Mouse (Mus musculus) testis, adult 10 weeks (tissue): ENCODE results near the gene Parp11. TPM values are rescaled to one million over a fixed set of nuclear protein-coding genes. Genes with fewer than 3 reads are reported as not detected.

Experiments
- polyA plus RNA-seq: library from polyadenylated mRNA; stranded (reverse); fragments of 350-450 nt; fragmentation: Illumina TruSeq; extraction: RNeasy Lipid Tissue Mini Kit (QIAGEN cat#74804); gene quantifications from one replicate; pipeline ENCODE4 v1.2.3, GENCODE M21; 2014; ENCODE audit warnings: low read depth, low replicate concordance

The Parp11 gene
- 60.3 TPM for polyA plus RNA-seq

GRCm38 (mm10) chr6:127446436-127446890 lies at the start of gene Parp11:
Parp11 (plus strand) TSS chr6:127446840.

Other genes starting within 250 kb of the Parp11 start
- 0.24 TPM for gene Cracr2a, start 114.5 kb downstream of the Parp11 start, polyA plus RNA-seq